Mouse (Mus musculus) c-Kit-positive CD71-positive TER-119-negative erythroid progenitor cells, embryonic 14.5 days (primary cell): Measurements from ENCODE around the gene Rassf2.

ENCODE experiments used
- DNase-seq: peaks from one replicate; pipeline ENCODE4 v3.0.0-alpha.2; 2013; ENCODE audit warnings: low read depth

Rassf2 gene

DNA sequence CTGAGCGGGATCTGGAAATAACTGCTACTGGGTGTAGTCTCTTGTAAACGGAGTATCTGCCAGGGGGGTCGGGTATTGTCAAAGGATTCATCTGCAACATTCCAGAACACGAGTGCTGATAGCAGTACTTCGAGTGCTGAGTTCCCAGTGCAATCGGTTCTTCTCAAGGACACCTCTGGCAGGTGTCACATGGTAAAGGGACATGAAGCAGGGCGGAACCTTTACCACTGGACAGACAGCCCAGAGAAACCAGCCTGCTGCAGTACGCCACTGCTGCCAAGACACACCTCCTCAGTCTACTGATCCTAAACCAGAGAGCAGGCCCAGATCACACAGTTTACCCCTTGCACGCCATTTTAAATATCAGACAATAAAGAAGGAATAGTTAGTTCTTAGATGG, 75.2 kb downstream of the Rassf2 start:
- DNase-seq, result no peak

DNA sequence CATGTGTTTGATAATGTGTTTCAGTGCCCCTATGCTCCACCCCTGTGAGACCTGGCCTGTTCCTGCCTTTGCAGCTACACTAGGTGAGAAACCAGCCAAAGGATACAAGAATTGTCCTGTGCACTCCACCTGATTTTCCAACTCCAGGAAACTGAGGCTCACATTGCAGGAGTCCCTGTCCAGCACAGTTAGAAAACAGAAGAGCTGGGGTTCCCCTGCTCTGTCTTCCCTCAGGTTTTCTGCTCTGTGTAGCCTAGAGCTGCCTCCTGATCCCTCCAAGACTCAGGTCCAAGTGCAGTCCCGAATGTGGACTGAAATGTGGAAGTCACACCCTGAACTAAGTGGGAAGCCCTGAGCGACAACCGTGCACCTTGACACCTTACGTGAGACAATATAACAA, 76.3 kb downstream of the Rassf2 start:
- DNase-seq, result no peak

DNA sequence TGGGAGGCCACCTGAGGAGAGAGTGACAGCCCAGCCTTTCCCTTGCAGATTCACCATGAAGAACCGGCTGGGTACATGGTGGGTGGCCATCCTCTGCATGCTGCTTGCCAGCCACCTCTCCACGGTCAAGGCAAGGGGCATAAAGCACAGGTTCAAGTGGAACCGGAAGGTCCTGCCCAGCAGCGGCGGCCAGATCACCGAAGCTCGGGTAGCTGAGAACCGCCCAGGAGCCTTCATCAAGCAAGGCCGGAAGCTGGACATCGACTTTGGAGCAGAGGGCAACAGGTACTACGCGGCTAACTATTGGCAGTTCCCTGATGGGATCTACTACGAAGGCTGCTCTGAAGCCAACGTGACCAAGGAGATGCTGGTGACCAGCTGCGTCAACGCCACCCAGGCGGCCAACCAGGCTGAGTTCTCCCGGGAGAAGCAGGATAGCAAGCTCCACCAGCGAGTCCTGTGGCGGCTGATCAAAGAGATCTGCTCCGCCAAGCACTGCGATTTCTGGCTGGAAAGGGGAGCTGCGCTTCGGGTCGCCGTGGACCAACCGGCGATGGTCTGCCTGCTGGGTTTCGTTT, 77.0 kb downstream of the Rassf2 start:
- DNase-seq, result no peak

DNA sequence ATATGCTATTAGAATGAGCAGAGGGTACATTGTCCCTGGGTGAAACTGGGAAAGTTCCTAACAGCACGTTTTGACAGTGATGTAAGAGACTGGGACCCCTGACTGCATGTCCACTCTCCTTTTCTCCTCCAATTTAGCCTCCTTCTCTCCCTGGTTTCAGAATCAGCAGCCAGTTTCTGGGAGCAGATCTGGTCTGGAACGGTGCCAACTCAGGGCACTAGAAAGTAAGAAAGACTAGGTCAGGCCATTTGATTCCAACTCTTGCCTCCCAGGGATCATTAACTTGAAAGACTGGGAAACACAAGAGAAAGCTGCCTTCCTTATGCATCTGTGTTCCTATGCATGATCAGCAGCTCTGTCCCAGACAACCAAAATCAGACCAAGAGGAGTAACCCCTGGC, 77.6 kb downstream of the Rassf2 start:
- no peak for DNase-seq

DNA sequence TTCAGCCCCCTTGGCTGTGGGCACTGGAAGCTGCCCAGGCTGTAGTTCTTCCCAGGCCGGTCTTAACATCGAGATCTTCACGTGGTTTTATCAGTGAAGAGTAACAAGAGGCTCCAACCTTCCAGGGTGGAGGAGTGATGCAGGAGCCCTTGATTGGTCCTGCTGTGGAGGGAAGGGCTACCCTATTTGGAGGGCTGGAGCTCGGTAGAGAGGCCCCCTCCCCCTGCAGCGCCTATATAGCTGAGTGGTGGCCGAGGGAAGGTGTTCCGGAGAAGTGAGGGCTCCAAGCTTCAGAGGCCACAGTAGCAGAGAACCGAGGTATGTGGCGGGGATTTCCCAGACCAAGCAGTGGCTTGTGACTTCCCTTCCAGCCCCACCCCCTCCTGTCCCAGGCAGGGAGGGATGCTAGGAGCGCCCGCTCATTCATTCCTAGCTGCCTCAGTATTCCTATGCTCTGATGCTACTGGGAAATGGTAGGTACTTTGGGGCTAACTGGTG, 79.4 kb downstream of the Rassf2 start, which contains the start of gene Prnd:
Gene Prnd (plus strand): TSS at position 264 of the 498 bp plus-strand sequence.
- no peak for DNase-seq

DNA sequence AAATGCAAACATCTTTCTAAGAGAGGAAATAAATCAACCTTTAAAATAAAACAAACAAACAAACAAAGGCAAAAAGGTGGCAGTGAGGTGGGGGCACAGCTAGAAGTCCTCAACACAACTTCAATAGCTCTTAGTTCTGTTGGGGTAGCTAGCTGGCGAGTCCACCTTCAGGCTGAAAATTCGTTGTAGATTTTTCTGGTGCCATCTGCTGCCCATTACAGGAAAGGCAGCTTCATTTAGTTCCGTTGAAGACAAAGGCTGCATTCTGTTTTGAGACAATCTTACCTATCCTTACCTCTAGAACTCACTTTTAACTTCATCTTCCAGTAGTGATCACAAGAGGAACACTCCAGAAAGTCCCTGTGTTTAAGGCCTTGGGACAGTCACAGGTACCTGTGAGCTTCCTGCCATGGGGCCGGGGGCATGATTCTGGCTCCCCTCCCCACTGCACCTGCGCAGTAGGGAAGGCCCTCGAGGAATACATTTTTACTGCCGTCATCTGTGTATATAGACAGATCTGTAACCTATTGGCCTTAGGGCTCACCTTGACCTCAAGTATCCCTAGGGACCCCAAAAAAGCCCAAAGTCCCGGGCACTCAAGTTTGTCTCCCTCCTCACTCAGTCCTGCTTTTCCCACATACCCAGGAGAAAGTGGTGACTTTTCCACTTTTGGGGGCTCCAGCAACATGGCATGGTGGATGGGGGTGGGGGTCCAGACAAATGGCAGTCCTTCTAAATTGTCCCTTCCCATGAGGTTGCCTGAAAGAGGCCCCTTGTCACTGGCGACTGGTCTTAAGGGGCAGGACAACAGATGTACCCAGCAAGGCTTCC, 80.1 kb downstream of the Rassf2 start:
- no peak for DNase-seq

DNA sequence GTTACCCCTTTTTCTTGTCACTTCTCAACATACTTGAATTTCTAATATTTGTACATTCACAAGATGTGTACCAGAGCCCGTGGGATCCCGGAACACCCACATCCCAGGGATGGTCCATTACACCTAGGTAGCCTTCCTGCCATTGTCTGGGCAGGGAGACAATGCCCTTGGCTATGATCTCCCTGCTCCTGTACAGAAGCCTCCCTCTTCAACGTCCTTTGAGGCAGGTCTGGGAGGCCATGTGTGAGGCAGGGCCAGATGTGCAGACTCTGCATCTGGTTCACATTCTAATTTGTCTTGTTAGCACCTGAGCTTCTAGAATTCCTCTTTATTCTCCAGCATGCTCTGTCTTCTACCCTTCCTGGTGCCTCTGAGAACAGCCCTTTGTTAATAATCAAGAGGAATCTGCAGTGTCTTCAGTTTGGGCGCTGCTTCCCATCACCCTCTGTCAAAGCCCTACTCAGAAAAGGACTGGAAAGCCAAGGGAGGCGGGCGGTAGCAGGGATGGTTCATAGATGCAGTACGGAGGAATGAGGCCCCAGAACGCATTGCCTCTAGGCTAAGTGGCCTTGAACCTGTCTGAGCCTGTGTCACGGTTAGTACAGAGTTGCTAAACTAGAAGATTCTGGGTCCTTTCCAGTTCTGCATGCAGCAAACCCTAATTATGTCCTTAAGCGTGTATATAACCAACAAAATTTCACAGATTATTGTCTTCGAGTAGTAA, 81.0 kb downstream of the Rassf2 start:
- no peak for DNase-seq

DNA sequence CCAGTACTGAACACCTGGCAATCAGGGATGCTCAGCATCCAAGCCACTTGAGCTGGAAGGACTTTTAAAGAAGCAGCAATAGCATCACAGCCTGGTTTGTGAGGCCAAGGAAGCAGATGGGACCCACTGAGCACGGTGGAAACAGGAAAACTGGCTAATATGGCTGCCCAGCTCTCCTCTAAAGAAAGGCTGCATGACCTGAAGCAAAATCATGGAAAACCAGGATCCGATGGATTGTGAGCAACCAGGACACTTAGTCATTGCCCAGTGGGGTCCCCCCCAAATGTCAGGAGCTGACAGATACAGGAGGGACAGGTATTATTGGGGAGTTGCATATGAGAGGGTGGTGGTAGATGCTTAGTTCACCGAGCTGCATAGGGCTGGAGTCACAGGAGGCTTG, 81.9 kb downstream of the Rassf2 start:
- DNase-seq, result no peak

DNA sequence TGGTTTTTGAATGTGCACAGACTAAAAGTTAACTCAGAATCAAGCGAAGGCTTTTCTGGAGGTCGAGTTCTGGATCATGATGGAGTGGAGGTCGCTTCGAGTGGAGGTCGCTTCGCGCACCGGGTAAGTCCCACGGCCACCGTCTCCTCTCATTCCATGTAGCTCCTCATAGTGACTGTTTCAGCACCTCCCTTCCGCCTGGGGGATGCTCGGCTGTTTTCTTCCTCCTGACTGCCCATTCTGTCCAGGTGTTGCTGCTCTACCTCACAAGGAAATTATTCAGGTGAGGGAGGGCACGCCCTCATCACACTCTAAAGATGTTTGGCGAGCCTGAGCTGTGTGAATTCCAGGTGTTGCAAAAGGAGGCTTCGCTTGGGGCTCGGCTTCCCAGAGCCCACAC, 83.7 kb downstream of the Rassf2 start:
- no peak for DNase-seq

DNA sequence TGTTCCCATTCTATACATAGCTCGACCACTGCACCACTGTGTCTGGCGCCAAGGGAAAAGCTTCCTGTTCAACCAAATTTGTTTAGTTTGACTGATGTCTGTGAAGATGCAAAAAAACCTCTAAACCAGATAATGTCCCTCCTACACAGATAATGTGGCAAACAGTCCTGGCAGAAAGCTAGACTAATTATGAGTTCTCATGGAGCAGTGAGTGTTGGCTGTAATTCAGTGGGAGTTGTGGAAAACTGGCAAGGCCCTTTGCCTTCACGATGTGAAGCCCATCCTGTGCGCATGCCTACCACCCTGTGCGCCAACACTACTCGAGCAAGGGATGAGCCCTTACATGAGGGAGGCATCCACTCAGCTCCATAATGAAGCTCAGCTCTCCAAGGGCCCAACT, 84.3 kb downstream of the Rassf2 start:
- DNase-seq, result no peak

DNA sequence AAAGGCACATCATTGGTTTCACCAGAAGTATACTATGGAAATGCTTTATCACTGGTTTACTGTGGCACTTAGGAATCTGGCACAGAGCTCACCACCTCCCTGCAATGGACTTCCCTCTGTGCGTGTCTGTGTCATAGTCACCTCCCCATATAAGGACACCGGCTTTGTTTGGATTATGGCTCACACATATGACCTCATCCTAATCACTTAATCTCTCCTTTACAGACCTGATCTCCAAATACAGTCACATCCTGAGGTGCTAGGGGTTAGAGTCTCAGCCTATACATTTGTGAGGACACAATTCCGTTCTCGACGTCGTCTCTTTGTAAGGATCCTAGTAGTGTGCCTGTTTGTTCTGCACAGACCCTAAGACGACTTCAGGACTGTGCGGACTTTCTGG, 84.8 kb downstream of the Rassf2 start:
- DNase-seq, result no peak

DNA sequence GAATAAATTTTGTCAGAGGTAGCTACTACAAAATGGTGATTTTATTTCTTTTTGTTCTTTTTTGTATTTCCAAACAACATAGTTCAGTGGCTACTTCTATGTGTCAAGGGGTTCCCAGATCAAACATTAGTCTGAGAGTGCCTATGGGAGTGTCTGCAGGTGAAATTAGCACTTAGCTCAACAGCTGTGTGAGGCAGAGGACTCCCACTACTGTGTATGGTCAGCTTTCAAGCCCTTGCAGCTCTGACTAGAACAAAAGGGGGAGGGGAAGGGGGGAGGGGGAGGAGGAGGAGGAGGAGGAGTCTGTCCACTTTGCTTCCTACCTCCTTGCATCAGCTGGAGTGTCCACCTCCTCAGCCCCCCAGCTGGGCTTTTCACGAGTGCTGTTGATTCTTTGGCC, 85.7 kb downstream of the Rassf2 start:
- no peak for DNase-seq

DNA sequence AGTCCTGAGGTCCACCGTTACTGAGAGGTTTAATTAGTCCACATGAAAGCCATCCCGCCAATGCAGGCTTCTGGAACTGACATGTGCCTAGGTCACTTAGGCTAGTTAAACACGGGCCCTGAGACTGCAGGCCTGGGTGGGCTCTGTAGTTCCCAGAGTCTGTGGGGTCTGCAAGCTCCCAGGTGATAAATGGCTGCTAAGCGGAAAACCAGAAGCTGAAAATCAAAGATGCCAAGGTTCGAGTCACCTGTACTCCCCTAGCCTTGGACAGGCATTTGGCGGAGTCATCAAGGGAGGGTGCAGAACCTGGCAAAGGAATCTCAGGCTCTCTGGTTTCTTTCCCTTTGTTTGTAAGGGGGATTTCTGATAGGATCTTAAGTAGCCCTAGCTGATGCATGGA, 88.6 kb downstream of the Rassf2 start:
- no peak for DNase-seq

DNA sequence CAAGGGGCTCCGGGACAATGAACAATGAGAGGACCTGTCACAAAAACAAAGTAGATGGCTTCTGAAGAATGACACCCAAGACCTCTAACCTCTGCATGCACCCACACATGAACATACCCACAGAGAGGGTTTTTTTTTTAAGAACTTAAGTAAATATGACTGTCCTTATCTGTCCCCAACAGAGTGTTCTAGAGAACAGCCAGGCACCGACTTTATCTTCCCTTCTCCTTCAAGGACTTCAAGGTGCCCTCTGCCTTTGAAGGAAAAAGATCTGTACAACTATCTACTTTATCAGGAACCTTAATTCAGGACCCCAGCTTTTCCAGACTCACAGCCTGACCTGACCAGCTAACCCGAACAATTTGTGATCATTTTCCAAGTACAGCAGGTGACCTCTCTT, 89.6 kb downstream of the Rassf2 start:
- no peak for DNase-seq
